Mouse (Mus musculus) heart, adult 2 months (tissue): Measurements from ENCODE around the gene Cbr2. TPM values are rescaled to one million over a fixed set of nuclear protein-coding genes. Genes with fewer than 3 reads are reported as not detected.
"Not testable (repeated sequence)": the region's sequence is repeated elsewhere in the genome, so short reads cannot be mapped to it uniquely, and the experiment has no call there.

Experiments
- DNase-seq, 2 experiments: peaks; one replicate each; pipeline ENCODE4 v3.0.0; 2021
- H3K27ac ChIP-seq: fragments of 200-600 bp; 2 replicates; pipeline ENCODE4 v1.8.1; 2022
- H3K27me3 ChIP-seq: fragments of 200-500 bp; 2 replicates; pipeline ENCODE4 v1.6.1; 2012; ENCODE audit warnings: mild to moderate bottlenecking, low read length, inconsistent platforms, mixed read lengths; ENCODE audit not compliant: control insufficient read depth, insufficient read depth
- H3K36me3 ChIP-seq: fragments of 200-500 bp; 2 replicates; pipeline ENCODE4 v1.6.1; 2012; ENCODE audit warnings: low read length, inconsistent platforms; ENCODE audit not compliant: control insufficient read depth, insufficient read depth
- H3K4me1 ChIP-seq: fragments of 200-500 bp; 2 replicates; pipeline ENCODE4 v1.6.1; 2011; ENCODE audit warnings: low read length; ENCODE audit not compliant: control insufficient read depth, insufficient read depth
- H3K4me3 ChIP-seq: fragments of 200-600 bp; 2 replicates; pipeline ENCODE4 v1.8.1; 2022
- H3K79me2 ChIP-seq: fragments of 200-500 bp; replicated peaks from 2 replicates; pipeline ENCODE4 v1.6.1; 2012; ENCODE audit warnings: mild to moderate bottlenecking, inconsistent platforms, low read length, moderate library complexity, mixed read lengths; ENCODE audit not compliant: control insufficient read depth, insufficient read depth
- H3K9ac ChIP-seq: fragments of 200-500 bp; 2 replicates; pipeline ENCODE4 v1.6.1; 2012; ENCODE audit warnings: low read depth, mild to moderate bottlenecking, control low read depth, inconsistent platforms, low read length, mixed read lengths
- CTCF ChIP-seq: fragments of 200-600 bp; IDR thresholded peaks from 2 replicates; pipeline ENCODE4 v1.8.1; 2022; ENCODE audit warnings: antibody characterized with exemption, mild to moderate bottlenecking, moderate library complexity
- EP300 ChIP-seq: fragments of 200-500 bp; IDR thresholded peaks from 2 replicates; pipeline ENCODE4 v1.6.1; 2011; ENCODE audit warnings: low read depth, low read length, control low read depth; ENCODE audit not compliant: insufficient read depth
- POLR2A ChIP-seq: fragments of 200-500 bp; IDR thresholded peaks from 2 replicates; pipeline ENCODE4 v1.6.1; 2011; ENCODE audit warnings: mild to moderate bottlenecking, low read depth, low read length, control low read depth; ENCODE audit not compliant: insufficient read depth
- WGBS: fragments of 180-500 bp; shearing (Covaris S2); methylation state at CpG from one replicate; pipeline ENCODE4 v1.1.7; 2018; 5-methylcytosine and 5-hydroxymethylcytosine counted together
- intact Hi-C: fragments of 180-260 bp; cut with DNase I; formaldehyde crosslinking; loops from one replicate; pipeline ENCODE4 v1.15.1; 2025
- polyA plus RNA-seq: library from polyadenylated mRNA; depleted of rRNA; stranded (reverse); fragments of >200 nt; gene quantifications from 2 replicates; pipeline ENCODE4 v1.2.3, GENCODE M21; 2012
- total RNA-seq, 2 experiments: library from RNA; stranded (reverse); gene quantifications; 2 replicates each; pipeline ENCODE4 v1.2.3; 2021

Cbr2 gene
- total and polyA plus RNA-seq, 3 experiments: 17.7 to 379 (median 19.4) TPM

DNA sequence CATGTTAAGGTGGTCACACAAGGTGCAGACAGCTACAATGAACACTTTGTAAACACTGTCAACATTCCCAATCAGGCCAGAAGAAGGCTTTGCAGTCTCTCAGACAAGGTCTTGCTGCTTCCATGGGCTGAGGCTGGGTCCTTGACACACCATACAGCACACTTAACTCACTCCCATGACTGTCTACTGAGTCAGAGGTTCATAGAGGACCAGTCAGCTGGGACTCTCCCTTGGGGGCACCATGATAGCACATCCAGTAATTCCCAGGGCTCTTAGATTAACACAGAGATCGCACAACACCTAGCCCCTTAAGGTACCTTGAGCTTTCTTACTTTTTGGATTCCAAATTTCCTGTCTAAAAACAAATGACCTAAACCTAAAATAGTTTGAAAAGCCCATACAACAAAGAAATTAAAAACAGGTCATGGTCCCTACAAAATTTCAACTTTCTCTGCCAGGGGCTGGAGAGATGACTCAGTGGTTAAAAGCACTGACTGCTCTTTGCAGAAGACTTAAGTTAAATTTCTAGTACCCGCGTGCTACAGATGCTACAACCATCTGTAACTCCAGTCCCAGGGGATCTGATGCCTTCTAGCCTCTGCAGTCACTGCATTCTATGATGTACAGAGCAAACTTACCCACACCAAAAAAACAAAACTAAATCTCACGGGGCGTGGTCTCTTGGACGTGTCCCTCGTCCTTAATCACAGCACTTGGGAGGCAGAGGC is 41.7 kb upstream of the Cbr2 start:
- H3K27me3 ChIP-seq: no peaks in the 10 kb centered on the region
- no peak overlapping the region for H3K9ac ChIP-seq
- no peak overlapping the region for H3K27ac ChIP-seq
- H3K4me1 ChIP-seq: no peaks in the 10 kb centered on the region
- H3K79me2 ChIP-seq: no peaks in the 10 kb centered on the region
- DNase-seq: no peak
- intact Hi-C loops: loop anchor here (10.0 kb wide), 1 partner anchor 259 kb away; no protein-coding TSS in a partner anchor
- H3K4me3 ChIP-seq: no peak overlapping the region
- TF ChIP-seq EP300 (no peak), POLR2A (no peak), CTCF (no peak)
- H3K36me3 ChIP-seq: no peaks in the 10 kb centered on the region
- WGBS: 80% methylated on average over 7 of the region's 7 CpGs

DNA sequence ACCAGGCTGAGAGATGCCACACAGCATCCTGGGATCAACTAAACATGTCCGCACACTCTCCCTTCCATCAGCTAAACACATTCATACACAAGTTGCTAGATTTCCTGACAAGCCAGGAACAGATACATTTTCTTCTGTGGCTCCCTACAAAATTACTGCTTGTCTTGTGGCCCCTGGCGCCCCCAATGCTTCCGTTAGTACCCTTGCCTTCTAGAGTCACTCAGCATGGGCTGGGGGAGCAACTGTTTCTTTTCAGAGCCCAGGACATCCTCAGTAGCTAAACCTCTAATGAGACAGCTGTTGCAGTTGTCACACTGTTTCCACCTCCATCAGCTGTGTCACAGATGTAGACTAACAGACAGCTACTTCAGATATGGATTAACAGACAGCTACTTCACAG is 40.8 kb upstream of the Cbr2 start:
- Histone ChIP-seq H3K79me2 (no peaks in the 10 kb centered on the region), H3K27ac (no peak overlapping the region), H3K9ac (no peak overlapping the region), H3K4me3 (no peak overlapping the region), H3K36me3 (no peaks in the 10 kb centered on the region), H3K4me1 (no peaks in the 10 kb centered on the region), H3K27me3 (no peaks in the 10 kb centered on the region)
- TF ChIP-seq EP300 (no peak), POLR2A (no peak), CTCF (no peak)
- no peak for DNase-seq
- intact Hi-C loops: loop anchor here (10.0 kb wide), 1 partner anchor 258 kb away; no protein-coding TSS in a partner anchor
- WGBS: 70% methylated on average over 3 of the region's 3 CpGs

DNA sequence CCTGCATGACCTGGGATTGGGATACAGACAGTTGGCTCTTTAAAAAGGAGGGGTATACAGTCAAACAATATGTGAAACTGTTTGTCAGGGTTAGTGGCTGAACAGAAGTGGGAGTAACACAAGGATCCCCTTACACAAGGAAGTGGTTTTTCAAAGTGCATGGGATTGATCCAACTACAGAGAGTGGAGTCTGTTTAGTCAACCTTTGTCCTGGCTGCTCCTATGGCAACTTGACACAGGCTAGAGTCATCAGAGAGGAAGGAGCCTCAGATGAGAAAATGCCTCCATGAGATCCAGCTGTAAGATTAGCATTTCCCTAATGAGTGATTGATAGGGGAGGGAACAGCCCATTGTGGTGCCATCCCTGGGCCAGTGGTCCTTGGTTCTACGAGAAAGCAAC is 36.3 kb upstream of the Cbr2 start:
- Histone ChIP-seq H3K4me1 (no peaks in the 10 kb centered on the region), H3K36me3 (no peaks in the 10 kb centered on the region), H3K4me3 (no peak overlapping the region), H3K9ac (no peak overlapping the region), H3K27ac (no peak overlapping the region), H3K27me3 (no peaks in the 10 kb centered on the region), H3K79me2 (no peaks in the 10 kb centered on the region)
- WGBS: 55% methylated on average over 1 of the region's 1 CpGs
- TF ChIP-seq EP300 (no peak), POLR2A (no peak), CTCF (no peak)
- no peak for DNase-seq
- intact Hi-C loops: no loop called here

DNA sequence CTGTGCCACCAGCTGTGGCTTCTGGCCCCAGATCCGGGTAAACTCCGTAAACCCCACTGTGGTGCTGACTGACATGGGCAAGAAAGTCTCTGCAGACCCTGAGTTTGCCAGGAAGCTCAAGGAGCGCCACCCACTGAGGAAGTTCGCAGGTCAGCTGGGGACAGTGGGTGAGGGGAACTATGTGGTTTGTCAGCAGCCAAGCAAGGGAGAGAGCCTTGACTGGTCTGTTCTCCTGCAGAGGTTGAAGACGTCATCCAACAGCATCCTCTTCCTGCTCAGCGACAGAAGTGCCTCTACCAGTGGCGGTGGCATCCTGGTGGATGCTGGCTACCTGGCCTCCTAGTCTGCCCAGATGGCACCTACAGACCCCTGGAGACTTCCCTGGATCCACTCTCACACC is 35.1 kb upstream of the Cbr2 start:
- 46% methylated on average over 4 of the region's 7 CpGs for WGBS
- H3K4me3 ChIP-seq, H3K79me2 ChIP-seq, H3K27ac ChIP-seq, H3K36me3 ChIP-seq, H3K9ac ChIP-seq, intact Hi-C loops, DNase-seq, H3K4me1 ChIP-seq, H3K27me3 ChIP-seq: not testable (repeated sequence)

DNA sequence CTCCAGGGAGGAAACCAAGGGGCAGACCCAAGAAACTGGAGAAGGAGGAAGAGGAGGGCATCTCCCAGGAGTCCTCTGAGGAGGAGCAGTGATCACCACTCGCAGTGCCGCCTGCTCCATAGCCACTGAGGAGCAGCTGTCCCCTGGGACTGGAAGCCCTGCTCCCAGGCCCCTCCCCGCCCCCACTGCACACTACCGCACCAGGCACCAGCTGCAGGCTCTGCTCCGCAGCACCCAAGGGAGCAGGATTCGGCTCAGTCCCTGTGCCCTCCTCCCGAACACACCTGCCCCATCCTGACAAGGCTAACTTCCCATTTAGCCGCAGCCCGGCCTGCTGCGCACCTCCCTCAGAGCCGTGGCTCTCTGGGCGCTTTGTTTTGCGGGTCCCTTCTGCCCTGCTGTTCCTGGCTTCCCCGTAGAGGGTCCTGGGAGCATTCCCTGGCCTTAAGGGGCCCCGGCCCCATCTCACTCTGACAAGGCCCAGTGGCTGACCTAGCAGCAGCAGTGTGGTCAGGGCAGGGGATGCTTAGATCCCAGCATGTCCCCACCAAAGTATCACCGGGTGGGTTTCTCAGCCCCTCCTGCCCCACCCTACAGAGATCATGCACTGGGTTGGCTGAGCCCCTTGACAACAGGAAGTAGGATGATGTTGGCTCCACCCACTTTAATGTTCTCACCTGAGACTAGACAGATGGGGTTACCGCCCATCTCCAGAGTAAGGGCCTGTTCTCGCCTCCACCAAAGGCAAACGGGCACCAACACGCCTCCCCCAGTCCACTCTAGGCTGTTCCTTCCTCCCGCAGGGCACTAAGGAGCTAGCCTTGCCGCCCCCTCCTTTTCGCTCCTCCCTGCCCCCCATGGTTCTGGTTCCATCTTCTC is 31.4 kb upstream of the Cbr2 start:
- H3K27me3 ChIP-seq, H3K4me1 ChIP-seq, H3K4me3 ChIP-seq, DNase-seq, H3K9ac ChIP-seq, H3K36me3 ChIP-seq, intact Hi-C loops, H3K27ac ChIP-seq, H3K79me2 ChIP-seq: not testable (repeated sequence)
- 5% methylated on average over 9 of the region's 23 CpGs for whole genome bisulfite sequencing

DNA sequence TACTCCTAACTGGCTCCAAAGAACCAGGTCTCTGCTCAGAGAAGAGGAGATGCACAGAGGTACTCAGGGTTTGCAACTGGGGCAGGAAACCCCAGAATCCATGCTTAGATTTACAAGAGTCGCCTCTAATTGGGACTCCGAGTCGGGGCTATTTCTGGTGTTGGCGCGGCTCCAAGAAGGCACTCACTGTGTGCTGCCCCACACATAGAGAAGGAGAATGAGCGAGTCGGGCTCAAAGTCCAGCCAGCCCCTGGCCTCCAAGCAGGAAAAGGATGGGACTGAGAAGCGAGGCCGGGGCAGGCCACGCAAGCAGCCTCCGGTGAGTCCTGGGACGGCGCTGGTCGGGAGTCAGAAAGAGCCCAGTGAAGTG is 30.7 kb upstream of the Cbr2 start, which contains the start of gene Hmga1b:
TSS of gene Hmga1b (plus strand) at position 123 of the 370 bp plus-strand sequence.
- DNase-seq, H3K4me3 ChIP-seq, H3K9ac ChIP-seq, intact Hi-C loops, H3K79me2 ChIP-seq, H3K27me3 ChIP-seq, H3K36me3 ChIP-seq, H3K27ac ChIP-seq, H3K4me1 ChIP-seq: not testable (repeated sequence)
- 8% methylated on average over 14 of the region's 14 CpGs for WGBS
